Mouse (Mus musculus): Measurements from ENCODE around the gene Git1.
A peak's percentile ranks its signal among the peaks of the same experiment; 100 is the strongest.

Gene Git1

DNA sequence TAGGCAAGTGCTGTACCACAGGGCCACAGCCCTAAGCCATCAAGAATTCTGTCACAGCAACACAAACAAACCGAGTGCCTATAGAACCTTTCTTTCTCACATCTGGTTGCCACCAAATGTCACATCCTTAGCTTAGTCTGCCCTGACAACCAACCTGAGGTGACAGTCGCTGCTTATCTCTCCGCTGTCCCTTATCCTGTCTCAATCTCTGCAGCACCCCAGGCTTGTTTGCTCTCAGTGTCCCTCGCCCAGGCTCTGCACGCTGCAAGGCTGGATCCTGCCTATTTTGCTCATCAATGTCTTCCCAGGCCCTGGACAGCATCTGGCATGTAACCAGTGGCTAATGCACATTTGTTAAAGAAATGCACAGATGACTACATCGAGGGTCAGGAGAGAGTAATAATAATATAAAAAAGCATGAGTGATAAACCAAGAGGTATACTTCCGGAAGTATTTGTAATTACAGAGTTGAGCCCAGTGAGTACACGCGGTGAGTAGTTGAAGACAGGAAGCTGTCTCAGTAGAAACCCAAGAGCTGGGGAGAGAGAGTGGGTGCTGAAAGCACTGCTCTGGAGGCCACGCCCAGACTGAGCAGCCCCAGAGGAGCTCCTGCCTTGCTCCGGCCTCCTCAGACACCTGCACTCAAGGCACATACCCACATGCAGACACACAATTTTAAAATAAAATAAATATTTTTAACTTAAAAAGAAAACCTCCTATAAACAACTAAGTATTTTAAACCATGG is 9.7 kb upstream of the Git1 start:
- no peak for DNase-seq (ENCODE audit: low read depth)

DNA sequence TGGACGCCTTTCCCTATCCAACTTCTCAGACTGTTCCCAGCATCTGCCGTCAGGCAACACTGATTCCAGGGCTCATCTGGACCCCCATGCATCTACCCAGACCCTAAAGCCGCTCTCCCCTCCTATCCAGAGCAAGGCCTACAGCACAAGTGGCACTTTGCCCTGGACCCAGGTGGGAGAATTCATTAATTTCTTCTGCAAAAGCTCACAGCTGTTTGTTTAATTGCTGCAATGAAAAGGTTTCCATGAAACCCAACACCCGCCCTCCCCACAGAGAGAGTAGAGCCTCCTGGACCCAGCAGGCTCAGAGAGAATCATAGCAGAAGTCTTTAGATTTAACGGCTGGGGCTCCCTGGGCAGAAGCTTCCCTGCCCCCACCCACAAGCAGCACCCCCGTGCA is 8.1 kb upstream of the Git1 start:
- DNase-seq (ENCODE audit: low read depth) = no peak

DNA sequence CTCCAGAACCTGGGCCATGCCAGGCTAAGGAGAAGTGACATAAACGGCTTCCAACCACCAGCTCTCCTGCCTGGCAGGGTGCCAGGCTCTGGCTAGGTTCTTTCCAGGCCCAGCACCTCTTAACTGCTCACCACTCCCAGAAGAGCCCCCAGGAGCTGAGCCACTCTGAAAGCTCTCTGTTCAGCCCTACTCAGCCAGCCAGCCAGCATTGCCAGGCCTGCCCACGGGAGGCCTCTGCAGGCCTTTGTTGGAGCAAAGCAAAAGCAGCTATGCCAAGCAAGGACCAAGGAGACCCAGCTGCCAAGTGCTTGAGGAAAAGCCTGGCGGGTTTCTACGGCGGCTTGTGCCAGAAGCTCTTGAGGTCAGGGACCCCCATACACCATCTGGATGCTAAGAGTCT is 6.6 kb upstream of the Git1 start:
- no peak for DNase-seq (ENCODE audit: low read depth)

DNA sequence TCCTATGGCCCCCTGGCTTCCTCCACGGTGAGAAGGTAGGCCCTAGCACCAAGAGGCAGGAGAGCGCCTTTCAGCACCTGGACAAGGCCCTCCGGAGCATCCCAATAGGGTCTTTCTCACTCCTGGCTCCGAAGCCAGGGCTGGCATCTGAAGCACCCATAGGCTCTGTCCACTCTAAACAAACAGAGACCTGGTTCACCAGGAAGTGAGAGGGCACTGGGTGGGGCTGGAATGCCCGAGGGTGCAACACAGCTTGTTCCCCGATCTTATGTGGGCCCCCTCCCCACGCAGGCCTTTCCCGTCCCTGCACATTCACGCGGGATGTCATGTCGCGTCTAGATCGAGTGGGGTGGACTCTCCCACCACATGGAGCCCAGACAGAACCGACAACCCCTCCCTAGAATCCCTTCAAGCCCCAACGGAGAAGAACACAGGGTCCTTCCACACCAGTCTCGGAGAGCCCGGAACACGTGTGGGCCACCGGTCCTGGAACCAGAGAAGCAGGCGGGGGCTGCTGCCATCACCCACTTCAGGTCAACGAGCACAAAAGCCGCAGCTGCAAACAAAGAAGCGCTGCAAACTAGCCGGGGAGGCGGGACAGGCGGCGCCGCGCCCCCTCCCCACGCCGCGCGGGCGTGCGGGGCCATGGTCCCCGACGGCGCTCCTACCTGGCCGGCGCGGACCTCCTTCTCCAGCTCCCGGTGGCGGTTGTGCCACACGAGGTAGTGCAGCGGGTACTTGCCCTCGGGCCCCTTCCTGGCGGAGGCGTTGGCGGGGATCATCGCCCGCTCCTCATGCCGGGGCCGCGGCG is 4.4 kb upstream of the Git1 start:
- DNase-seq (ENCODE audit: low read depth) = no peak

DNA sequence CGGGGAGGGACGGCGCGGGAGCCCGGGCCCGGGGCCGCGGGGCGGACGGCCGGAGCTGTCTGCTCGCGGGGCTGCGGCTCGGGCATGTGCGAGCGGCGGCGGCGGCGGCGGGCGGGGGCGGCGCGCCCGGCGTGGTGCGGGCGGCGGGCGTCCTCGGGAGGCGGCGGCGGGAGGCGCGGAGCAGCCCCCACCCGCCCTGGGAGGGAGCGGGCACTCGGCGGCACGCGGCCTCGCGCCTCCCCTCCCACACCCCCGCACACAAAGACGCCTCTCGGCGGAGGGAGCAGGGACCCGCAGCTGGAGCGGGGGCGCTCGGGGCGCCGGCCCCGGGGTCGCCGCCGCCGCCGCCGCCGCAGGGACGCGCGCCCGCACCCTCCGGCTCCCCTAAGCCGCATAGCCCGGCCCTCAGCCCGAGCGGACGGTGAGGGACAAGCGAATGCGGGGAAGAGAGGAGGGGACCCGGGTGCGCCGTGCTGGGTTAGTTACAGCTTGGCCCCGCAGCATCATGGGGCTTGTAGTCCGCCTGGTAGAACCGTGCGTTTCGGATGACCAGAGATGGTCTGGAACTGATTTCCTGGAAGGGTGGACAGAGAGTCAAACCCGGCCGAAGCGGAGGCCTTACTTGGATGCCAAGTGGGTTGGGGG is 3.6 kb upstream of the Git1 start, which contains the start of gene Ankrd13b:
Gene Ankrd13b, minus strand, starts transcription at position 88 of the 645 bp plus-strand sequence.
- DNase-seq (ENCODE audit: low read depth) = no peak

DNA sequence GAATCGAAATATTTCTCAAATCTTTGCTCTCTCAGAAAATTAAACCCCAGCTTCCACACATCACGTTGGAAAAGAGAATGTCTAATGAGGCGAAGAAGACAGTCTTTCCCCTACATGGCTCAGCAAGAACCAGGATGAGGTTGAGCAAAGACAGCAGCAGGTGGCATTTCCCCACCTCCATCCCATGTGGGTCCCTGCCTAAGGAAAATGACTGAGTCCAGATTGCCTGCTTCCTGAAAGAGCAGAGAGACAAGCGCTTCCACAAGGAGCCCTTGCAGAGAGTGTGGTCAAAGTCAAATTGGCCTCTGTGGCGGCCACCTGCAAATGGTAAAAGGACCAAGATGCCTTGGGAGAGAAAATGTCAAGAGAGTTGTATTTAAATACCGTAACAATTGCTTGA is 2.9 kb upstream of the Git1 start:
- DNase-seq (ENCODE audit: low read depth) = no peak

DNA sequence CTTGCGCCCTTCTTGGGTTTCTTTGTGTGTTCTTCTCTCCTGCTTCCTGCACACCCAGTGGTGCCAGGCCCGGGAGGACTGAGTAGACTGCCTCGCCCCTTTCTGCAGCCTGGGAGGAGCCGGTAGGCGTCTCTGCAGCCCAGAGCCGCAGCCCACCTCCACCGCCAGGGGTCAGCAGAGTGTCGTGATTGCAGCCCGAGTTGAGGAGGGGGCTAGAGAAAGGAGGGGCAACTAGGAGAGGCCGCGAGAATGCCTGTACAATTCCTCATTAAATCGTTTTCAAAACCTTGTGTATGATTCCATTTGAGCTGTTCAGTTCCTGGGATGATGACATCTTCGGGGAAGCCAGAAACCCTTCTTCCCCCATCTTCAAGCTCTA is 2.2 kb upstream of the Git1 start:
- DNase-seq (ENCODE audit: low read depth) = peak; percentile 76

DNA sequence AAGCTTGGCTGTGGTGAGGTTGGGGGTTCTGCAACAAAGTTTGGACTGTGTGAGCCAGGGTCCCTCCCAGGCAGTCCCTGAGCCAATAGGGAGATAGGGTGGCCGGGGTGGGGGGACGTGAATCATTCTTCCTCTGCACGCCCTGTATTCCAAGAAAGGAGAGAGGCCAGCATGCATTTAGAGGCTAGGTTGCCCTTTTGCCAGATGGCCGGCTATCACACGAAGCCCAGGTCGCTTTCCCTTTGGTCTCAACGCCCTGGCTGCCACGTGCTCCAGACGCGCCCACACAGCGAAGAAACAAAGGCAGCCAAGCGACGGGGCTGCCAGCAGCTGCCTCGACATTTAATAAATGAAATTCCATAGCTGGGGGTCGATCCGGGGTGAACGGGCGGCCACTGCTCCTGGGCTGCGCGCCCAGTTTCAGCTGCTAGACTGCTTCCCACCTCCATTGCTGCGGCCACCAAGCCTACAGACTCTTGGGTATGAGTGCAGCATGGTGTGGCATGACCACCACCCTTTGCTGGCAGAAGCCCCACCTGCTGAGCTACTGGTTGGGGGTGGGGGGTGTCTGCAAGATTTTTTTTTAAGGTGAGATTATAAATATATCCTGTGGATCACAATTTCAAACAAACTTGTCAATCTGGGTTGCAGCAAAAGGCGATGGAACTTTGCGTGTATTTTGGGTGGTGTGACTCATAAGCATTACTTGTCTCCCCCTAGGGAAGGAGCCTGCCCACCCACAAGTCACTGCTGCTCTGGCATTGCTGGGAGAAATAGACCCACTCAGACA is 1.7 kb upstream of the Git1 start:
- peak; percentile 82 for DNase-seq (ENCODE audit: low read depth)

DNA sequence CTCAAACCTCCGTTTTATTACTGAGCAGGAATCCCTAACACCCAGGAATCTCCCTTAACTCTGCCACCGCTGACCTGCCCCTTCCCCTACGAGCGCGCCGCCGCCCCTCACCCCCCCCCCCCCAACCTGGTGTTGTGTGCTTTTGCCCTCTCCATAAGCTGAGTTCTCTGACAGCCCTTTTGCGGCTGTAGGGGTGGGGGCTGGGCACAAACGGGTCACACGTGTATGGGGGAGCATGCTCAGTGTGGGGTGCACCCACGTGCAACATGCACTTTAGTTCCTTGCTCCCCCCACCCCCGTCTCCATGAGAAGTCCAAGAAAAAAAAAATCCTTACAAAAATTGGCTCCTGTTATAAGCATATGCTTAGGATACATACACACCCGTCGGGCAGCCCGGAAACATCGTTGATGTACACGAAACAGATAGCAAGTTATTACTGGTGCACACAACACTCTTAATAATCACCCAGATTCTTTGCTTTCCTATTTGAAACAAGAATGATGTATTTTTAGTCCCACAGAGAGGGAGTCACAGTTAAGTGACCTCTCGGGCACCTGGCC is 971 bp upstream of the Git1 start:
- no peak for DNase-seq (ENCODE audit: low read depth)

DNA sequence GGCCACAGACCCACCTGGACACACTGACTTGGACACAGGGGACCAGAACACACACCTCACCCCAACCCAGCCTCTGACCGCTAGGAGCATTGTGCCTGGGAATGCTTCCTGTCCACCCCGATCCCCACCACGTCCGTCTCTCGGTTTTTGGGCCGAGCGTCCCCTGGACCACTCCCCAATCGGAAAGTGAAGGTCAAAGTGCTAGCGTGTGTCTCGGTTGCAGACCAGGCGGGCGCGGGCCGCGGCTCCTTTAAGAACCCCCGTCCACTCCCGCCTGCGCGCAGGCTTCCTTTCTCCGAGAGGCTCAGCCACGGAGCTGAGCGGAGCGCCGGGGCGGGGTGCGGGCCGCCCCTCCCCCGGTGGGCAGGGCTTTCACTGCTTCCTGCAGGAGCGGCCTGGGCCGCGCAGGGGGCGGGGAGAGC is 440 bp upstream of the Git1 start:
- peak; percentile 75 for DNase-seq (ENCODE audit: low read depth)

DNA sequence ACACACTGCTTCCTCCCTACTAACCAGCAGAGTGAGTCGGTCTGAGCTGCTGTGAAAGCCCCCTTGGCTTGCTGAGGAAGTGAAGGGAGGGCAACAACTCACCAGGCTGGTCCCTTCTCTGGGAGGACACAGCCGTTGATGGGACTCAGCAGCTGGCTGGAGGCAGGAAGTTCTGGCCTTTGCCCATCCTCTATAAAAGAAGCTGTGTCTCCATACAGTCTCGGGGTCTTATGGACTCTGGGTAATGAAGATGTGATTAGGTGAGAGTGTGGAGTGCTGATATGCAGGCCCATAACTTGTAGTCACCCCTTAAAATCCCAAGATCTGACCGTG is 948 bp downstream of the Git1 start:
- no peak for DNase-seq (ENCODE audit: low read depth)

DNA sequence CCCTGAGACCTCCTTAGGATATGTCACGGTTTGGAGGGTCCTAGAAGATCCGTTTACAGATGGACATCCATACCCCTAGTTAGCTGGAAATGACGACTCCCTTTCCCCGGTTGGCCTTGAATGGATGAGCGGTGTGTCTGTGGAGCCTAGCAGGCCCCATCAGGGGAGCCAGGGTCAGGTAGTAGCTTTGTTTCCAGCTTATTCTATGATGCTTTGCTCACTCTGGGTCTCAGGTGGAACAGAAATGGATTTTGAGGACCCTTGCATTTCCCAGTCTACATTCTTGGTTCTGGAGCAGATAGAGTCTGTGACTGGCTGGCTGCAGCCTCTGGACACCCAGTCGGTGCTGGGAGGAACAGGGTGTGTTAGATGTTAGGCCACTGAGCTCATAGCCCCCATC is 1.4 kb downstream of the Git1 start:
- no peak for DNase-seq (ENCODE audit: low read depth)

DNA sequence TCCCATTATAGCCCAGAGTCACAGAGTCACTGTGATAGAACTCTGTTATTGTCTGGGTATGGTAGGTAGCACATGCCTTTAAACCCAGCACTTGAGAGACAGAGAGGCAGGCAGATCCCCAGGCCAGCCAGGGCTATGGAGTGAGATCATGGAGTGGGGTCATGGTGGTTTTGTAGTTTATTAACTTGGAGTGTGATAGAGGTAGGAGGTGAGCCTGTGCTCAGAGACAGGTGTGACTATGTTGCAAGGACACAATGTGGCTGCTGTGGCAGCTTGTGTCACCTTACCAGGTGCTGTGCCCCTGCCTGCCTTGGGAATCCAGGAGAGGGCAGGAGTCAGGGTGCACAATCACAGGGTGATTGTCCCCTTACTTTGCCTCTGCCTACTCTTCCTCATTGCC is 2.1 kb downstream of the Git1 start:
- no peak for DNase-seq (ENCODE audit: low read depth)

DNA sequence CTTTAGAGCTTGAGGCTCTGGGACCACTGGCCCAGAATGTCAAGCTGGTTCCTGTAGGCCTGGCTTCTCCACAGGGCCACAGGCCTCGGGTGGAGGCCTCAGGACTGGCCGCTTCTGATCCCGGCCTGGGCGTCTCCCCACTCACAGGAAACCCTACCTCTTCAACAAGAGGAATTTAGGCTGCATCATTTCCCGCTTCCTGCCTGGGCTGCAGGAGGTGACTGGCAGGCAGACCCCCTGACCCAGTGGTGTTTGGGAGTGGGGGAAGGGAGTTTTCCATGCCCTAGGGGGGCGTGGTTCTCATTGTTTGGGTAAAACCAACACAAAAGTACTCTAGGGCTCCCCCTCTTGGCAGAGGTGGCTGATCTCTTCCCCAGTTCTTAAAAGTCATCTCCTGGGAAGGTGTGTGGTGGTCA is 4.0 kb downstream of the Git1 start:
- no peak for DNase-seq (ENCODE audit: low read depth)

DNA sequence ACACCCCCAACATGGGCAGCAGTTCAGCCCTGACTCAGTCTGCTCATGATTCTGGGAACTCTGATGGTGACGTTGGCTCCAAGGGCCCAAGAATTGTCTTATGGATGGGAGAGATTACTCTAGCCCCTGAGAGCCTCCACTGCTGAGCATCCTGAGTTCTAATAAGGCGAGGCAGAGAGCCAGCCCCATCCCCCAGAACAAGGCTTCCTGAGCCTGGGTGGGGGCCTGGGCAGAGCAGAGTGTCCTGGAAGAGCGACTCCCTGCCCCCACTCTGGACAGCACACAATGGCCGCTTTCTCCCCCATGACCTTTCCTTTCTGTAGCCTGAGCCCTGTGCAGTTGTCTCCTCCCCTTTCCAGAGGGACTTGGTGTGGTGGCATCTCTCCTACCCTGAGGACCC is 4.5 kb downstream of the Git1 start:
- no peak for DNase-seq (ENCODE audit: low read depth)

DNA sequence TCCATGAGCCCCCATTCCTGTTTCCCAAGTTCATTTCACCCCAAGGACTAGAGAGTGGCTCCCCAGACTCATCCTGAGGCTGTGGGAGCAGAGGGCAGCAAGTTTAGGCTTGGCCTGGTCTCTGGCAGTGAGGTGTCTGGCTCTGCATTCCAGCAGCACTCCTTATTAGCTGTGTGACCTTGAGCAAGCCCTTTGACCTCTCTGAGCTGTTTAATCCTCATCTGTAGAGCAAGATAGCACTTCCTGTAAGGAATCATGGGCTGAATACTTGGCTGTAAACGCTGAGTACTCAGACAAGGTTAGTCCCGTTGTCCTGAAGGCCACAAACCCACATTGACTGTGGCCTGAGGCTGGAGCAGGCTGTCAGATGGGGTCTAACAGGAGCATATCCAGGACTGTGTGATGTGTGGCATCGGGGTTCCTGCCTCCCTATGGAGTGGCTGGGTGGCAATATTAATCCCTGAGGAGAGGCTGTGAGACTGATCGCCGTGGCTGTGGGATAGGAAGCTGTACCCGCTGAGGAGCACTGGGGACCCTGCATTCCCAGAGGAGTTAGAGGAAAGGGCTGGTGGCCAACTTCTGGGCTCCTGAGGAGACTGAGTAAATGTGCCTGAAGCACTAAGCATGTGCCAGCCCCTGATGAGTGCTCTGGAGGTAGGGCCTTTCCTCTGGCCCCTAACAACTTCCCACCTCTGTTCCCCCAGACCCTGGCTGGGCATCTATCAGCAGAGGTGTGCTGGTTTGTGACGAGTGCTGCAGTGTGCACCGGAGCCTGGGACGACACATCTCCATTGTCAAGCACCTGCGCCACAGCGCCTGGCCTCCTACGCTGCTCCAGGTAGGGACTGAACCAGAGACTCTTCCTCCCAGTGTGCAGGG is 5.1 kb downstream of the Git1 start:
- no peak for DNase-seq (ENCODE audit: low read depth)

DNA sequence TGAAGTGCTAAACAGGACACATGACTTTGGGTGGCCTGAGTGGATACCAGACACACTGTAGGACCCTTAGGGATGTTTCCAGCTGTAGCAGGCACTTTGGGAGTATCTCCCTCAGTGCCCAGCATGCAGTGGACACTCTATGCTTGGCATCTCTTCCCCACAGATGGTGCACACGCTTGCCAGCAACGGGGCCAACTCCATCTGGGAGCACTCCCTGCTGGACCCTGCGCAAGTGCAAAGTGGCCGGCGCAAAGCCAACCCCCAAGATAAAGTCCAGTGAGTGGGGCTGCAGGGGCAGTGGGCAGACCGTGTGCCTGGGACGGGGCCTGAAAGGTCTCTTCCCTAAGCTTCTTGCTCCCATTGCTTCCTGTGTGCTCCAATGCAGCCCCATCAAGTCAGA is 6.0 kb downstream of the Git1 start:
- no peak for DNase-seq (ENCODE audit: low read depth)

DNA sequence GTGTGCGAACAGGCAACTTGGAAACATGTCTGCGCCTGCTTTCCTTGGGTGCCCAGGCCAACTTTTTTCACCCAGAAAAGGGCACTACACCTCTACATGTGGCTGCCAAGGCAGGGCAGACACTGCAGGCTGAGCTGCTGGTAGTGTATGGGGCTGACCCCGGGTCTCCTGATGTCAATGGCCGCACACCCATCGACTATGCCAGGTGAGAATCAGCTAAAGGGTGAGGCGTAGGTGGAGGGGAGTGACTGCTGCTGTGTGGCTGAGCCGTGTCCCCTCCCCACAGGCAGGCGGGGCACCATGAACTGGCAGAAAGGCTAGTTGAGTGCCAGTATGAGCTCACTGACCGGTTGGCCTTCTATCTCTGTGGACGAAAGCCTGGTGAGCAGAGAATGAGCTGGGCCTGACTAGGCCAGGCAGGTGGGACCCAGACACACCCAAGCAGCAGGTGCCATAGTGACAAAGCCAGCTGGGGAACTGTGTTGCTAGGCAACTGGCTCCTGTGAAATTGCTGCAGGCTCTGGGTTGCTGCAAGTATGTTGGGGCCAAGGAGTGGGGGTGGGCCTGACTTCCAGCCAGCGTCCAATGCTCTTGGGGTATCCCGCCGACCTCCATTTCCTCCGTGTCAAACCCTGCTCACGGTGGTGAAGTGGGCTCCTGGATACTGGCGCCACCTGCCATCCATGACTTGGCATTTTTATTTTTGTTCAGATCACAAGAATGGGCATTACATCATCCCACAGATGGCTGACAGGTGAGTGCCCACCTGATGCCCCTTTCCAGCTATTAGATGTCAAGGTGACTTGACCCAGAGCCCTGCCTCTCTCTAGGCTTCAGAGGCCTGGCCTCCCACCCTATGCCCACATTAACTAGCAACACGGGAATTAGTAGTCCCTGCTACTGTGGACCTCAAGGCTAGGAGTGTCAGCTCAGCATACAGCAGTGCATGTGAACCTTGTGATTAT is 7.3 kb downstream of the Git1 start:
- no peak for DNase-seq (ENCODE audit: low read depth)

DNA sequence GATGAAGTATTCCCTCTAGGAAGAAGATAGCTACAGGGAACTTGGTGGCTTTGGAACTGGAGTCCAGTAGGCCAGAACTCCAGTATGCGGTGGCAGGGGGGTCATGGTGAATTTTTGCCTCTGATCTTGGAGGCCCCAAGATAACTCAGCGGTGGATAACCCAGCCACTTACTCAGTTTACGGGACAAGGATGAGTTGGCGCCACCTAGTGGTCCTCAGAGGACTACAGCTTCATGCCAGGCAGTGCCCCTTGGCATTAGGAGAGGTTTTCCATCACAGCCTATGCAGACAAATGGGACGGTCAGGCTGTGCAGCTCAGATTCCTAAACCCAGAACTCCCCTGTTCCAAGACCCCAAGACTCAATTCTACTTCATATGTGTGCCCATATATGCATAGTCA is 8.0 kb downstream of the Git1 start:
- DNase-seq (ENCODE audit: low read depth) = no peak

DNA sequence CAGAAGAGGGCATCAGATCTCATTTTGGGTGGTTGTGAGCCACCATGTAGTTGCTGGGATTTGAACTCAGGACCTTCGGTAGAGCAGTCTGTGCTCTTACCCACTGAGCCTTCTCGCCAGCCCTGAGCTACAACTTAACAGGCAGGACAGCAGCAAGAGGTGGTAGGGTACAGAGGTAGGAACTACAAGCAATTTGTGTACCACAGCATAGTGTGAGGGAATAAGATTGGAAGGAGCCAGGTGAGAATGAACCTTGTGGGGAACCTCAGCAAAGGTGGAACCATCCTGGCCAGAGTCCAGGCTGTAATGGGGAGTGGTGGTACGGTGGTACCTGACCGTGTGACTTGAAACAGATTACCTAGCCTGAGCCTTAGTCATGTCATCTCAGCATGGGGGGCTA is 8.6 kb downstream of the Git1 start:
- DNase-seq (ENCODE audit: low read depth) = no peak

Data from fibroblast of lung, adult 2 months (primary cell).